Mouse (Mus musculus) embryonic facial prominence, embryonic 11.5 days (tissue): Measurements from ENCODE around the gene Fam168b. TPM values are rescaled to one million over a fixed set of nuclear protein-coding genes. Genes with fewer than 3 reads are reported as not detected.
A peak's percentile ranks its signal among the peaks of the same experiment; 100 is the strongest.

Source experiments
- ATAC-seq: fragments of 200-750 bp; cut with Nextera tagmentation; replicated peaks from 2 replicates; pipeline ENCODE4 v1.8.0; 2017; ENCODE audit warnings: low read depth; ENCODE audit not compliant: insufficient number of reproducible peaks, low FRiP score, low TSS enrichment
- DNase-seq: peaks from one replicate; pipeline ENCODE4 v3.0.0-alpha.2; 2015; ENCODE audit warnings: low spot score
- H3K27ac ChIP-seq: fragments of 300-500 bp; sonication (generic); replicated peaks from 2 replicates; pipeline ENCODE4 v1.5.1; 2014; ENCODE audit warnings: mild to moderate bottlenecking, low read depth, low read length, control low read depth
- H3K27me3 ChIP-seq: fragments of 300-500 bp; sonication (generic); 2 replicates; pipeline ENCODE4 v1.6.1; 2014; ENCODE audit warnings: mild to moderate bottlenecking, low read length, moderate library complexity, mixed read lengths; ENCODE audit not compliant: control insufficient read depth, insufficient read depth
- H3K36me3 ChIP-seq: fragments of 300-500 bp; sonication (generic); replicated peaks from 2 replicates; pipeline ENCODE4 v1.6.1; 2014; ENCODE audit warnings: low read depth, mild to moderate bottlenecking, low read length, moderate library complexity, mixed read lengths; ENCODE audit not compliant: control insufficient read depth, insufficient read depth
- H3K4me1 ChIP-seq: fragments of 300-500 bp; sonication (generic); 2 replicates; pipeline ENCODE4 v1.6.1; 2014; ENCODE audit warnings: low read length, mixed read lengths; ENCODE audit not compliant: control insufficient read depth, insufficient read depth
- H3K4me2 ChIP-seq: fragments of 300-500 bp; sonication (generic); 2 replicates; pipeline ENCODE4 v1.6.1; 2014; ENCODE audit warnings: low read depth, mild to moderate bottlenecking, control low read depth, low read length, moderate library complexity
- H3K4me3 ChIP-seq: fragments of 300-500 bp; sonication (generic); 2 replicates; pipeline ENCODE4 v1.5.1; 2014; ENCODE audit warnings: low read depth, low read length, control low read depth
- H3K9ac ChIP-seq: fragments of 300-500 bp; sonication (generic); replicated peaks from 2 replicates; pipeline ENCODE4 v1.6.1; 2014; ENCODE audit warnings: mild to moderate bottlenecking, control low read depth, low read length
- H3K9me3 ChIP-seq: fragments of 300-500 bp; sonication (generic); replicated peaks from 2 replicates; pipeline ENCODE4 v1.6.1; 2016; ENCODE audit warnings: mild to moderate bottlenecking, low read length, inconsistent platforms, mixed read lengths; ENCODE audit not compliant: control insufficient read depth
- WGBS: fragments of 180-500 bp; shearing (Covaris S2); extraction: QIAGEN DNeasy Blood & Tissue Kit; methylation state at CpG from one replicate; pipeline ENCODE4 v1.1.7; 2014; 5-methylcytosine and 5-hydroxymethylcytosine counted together
- polyA plus RNA-seq: library from polyadenylated mRNA; unstranded; fragments of >200 nt; fragmentation: Nextera tagmentation; extraction: Ambion mirVana; gene quantifications from 2 replicates; pipeline ENCODE4 v1.2.1, GENCODE M21; 2014

Fam168b gene
- polyA plus RNA-seq, 1 experiment from 2014 or later: 92.8 TPM

DNA sequence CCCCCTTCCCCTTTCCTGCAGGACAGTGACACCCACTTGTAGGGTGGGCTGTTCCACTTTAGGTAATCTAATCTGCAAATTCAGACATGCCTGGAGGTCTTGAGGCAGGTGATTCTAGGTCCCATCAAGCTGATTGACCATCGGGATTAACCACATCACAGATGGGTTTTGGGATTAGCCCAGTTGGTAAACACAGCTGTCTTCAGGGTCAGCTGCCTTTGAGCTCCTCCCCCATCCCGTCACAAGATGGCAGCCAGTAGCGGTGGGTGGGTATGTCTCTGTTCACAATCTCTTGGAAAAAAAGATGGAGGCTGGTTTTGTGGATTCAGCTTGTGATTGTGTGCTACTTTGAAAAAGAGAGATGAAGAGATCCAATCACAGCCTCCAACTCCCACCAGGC, 16.9 kb upstream of the Fam168b start:
- H3K27me3 ChIP-seq: no peaks in the 10 kb centered on the region
- H3K9ac ChIP-seq: no peak overlapping the region
- DNase-seq (no peak), ATAC-seq (no peak)
- no peaks in the 10 kb centered on the region for H3K36me3 ChIP-seq
- WGBS: 81% methylated on average over 3 of the region's 3 CpGs
- no peak overlapping the region for H3K27ac ChIP-seq
- H3K9me3 ChIP-seq: no peaks in the 10 kb centered on the region
- no peak overlapping the region for H3K4me2 ChIP-seq
- no peak overlapping the region for H3K4me3 ChIP-seq
- H3K4me1 ChIP-seq: no peaks in the 10 kb centered on the region

DNA sequence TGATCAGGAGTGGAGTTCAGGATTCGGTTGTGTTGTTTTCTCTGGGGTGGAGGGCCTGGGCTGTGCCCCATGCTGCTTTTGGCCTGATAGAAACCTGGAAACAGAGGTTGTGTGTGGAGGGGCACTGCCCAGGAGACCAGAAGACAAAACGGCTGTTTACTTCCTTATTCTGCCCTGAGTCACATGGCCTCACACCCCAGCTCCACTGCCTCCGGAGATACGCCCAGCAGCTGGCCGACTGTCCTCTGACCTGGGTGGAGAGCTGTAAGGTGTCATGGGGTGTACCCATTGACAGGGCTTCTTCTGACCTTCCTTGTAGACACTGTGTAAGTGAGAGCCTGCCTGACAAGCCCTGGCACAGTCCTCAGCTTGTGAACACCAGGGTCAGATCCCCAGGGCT, 15.8 kb upstream of the Fam168b start:
- Histone ChIP-seq H3K27me3 (no peaks in the 10 kb centered on the region), H3K4me1 (no peaks in the 10 kb centered on the region)
- WGBS: 70% methylated on average over 5 of the region's 5 CpGs

DNA sequence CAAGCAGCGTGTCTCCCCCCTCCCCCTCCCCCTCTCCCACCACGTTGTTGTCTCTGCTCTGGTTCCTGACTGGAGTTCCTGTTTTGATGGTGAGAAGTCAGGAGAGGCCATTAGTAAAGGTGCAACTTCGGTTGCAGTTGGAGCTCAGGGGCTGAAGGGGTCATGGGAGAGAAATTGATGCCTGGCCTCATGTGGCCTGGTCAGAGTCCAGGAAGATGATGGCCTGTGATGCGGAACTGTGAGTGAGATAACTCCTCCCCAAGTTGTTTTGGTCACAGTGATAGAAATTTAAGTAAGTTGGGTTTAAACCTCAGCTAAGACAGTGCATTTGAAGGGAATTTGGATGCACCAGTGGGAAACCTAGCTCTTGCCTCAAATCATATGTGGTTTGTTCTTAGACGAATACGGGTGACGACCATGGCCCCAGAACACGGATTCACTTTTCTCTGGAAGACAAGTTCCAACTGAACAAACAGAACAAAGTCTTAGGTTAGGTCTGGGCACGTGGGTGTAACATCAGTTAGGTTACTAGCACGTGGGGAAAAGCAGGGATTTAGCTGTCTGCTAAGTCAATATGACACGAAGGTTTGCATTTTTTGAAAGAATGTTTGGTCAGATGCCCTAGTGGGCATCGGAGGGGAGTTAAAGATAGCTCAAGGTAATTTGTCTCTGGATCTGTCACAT, 12.3 kb upstream of the Fam168b start:
- DNase-seq (no peak), ATAC-seq (no peak)
- no peak overlapping the region for H3K4me3 ChIP-seq
- no peak overlapping the region for H3K27ac ChIP-seq
- no peaks in the 10 kb centered on the region for H3K4me1 ChIP-seq
- H3K36me3 ChIP-seq: no peaks in the 10 kb centered on the region
- H3K9me3 ChIP-seq: no peaks in the 10 kb centered on the region
- WGBS: 69% methylated on average over 12 of the region's 12 CpGs
- no peak overlapping the region for H3K4me2 ChIP-seq
- H3K9ac ChIP-seq: no peak overlapping the region
- no peaks in the 10 kb centered on the region for H3K27me3 ChIP-seq

More for the DNA sequence above, 15.8 kb upstream of the Fam168b start:
- no peak overlapping the region for H3K9ac ChIP-seq
- H3K4me2 ChIP-seq: no peak overlapping the region
- no peak overlapping the region for H3K4me3 ChIP-seq
- no peaks in the 10 kb centered on the region for H3K9me3 ChIP-seq
- DNase-seq (no peak), ATAC-seq (no peak)
- H3K27ac ChIP-seq: no peak overlapping the region
- no peaks in the 10 kb centered on the region for H3K36me3 ChIP-seq

DNA sequence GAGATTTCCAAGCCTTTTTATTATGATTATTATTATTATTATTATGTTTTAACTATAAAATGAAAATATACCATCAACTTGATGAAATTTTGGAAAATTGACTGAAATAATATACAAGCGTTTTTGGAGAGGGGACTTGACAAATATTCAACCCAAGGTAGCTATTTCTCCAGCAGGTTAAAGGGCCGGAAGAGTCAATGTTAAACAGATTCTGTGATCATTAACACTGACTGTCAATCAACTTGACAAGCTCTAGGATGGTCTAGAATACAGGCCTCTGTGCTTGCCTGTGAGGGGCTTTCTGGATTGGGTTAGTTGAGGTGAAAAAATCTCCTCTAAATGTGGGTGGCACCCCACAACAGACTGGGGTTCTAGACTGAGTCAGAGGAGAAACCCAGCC, 10.9 kb upstream of the Fam168b start:
- H3K27me3 ChIP-seq: no peaks in the 10 kb centered on the region
- H3K4me2 ChIP-seq: no peak overlapping the region
- ATAC-seq (no peak), DNase-seq (no peak)
- H3K9ac ChIP-seq: no peak overlapping the region
- no peaks in the 10 kb centered on the region; the same call in 1 of the 2 replicates for H3K4me1 ChIP-seq
- no peak overlapping the region for H3K4me3 ChIP-seq
- WGBS: 93% methylated on average over 2 of the region's 2 CpGs
- H3K36me3 ChIP-seq: no peaks in the 10 kb centered on the region
- H3K27ac ChIP-seq: no peak overlapping the region
- H3K9me3 ChIP-seq: no peaks in the 10 kb centered on the region

- H3K9ac ChIP-seq: no peak overlapping the region
- no peaks in the 10 kb centered on the region; the same call in 1 of the 2 replicates for H3K4me1 ChIP-seq
- DNase-seq (no peak), ATAC-seq (no peak)
- H3K27me3 ChIP-seq: no peaks in the 10 kb centered on the region
- no peak overlapping the region for H3K4me2 ChIP-seq
- H3K27ac ChIP-seq: no peak overlapping the region
- H3K4me3 ChIP-seq: no peak overlapping the region
- H3K9me3 ChIP-seq: no peaks in the 10 kb centered on the region
- 84% methylated on average over 11 of the region's 11 CpGs for WGBS
- H3K36me3 ChIP-seq: no peaks in the 10 kb centered on the region
These were observed 9.4 kb upstream of the Fam168b start for GRCm38 (mm10) chr1:34852116-34852878.

GRCm38 (mm10) chr1:34851562-34851961, 8.7 kb upstream of the Fam168b start:
- WGBS: 63% methylated on average over 6 of the region's 6 CpGs

GRCm38 (mm10) chr1:34850343-34851136, 7.7 kb upstream of the Fam168b start:
- no peak overlapping the region for H3K27ac ChIP-seq

More at GRCm38 (mm10) chr1:34851562-34851961, 8.7 kb upstream of the Fam168b start:
- H3K9me3 ChIP-seq: no peaks in the 10 kb centered on the region
- ATAC-seq (no peak), DNase-seq (no peak)
- no peaks in the 10 kb centered on the region; the same call in 1 of the 2 replicates for H3K4me1 ChIP-seq
- H3K4me3 ChIP-seq: no peak overlapping the region
- H3K27me3 ChIP-seq: no peaks in the 10 kb centered on the region
- H3K4me2 ChIP-seq: no peak overlapping the region
- no peak overlapping the region for H3K27ac ChIP-seq
- no peak overlapping the region for H3K9ac ChIP-seq
- H3K36me3 ChIP-seq: no peaks in the 10 kb centered on the region

More at GRCm38 (mm10) chr1:34850343-34851136, 7.7 kb upstream of the Fam168b start:
- no peaks in the 10 kb centered on the region; the same call in 1 of the 2 replicates for H3K4me1 ChIP-seq
- H3K4me2 ChIP-seq: peak overlapping the region; percentile 83
- ATAC-seq (peak; percentile 72), DNase-seq (no peak)
- no peaks in the 10 kb centered on the region for H3K9me3 ChIP-seq
- H3K27me3 ChIP-seq: no peaks in the 10 kb centered on the region
- H3K4me3 ChIP-seq: peak overlapping the region; percentile 65
- peak overlapping the region; percentile 77 for H3K9ac ChIP-seq
- H3K36me3 ChIP-seq: no peaks in the 10 kb centered on the region
- 43% methylated on average over 11 of the region's 11 CpGs for WGBS
